Mouse (Mus musculus) CH12F3 (cell line): ENCODE measurements around the gene Dclk2.

Experiments
- in situ Hi-C: fragments of 300-500 bp; cut with MboI; formaldehyde crosslinking; loops from 2 replicates; pipeline ENCODE4 v1.14.3; 2020; ENCODE audit warnings: low sequenced_read_pairs

Dclk2 gene

GRCm38 (mm10) chr3:86806834-86807233, 113.8 kb downstream of the Dclk2 start:
- in situ Hi-C loops, result no loop called here

- in situ Hi-C loops, result no loop called here
These were observed 116.4 kb downstream of the Dclk2 start for GRCm38 (mm10) chr3:86804265-86804664.

GRCm38 (mm10) chr3:86802825-86803224, 117.8 kb downstream of the Dclk2 start:
- in situ Hi-C loops, result no loop called here

GRCm38 (mm10) chr3:86800841-86801240, 119.8 kb downstream of the Dclk2 start:
- in situ Hi-C loops, result no loop called here

- in situ Hi-C loops, result no loop called here
These were observed 121.6 kb downstream of the Dclk2 start for GRCm38 (mm10) chr3:86799041-86799440.

GRCm38 (mm10) chr3:86797871-86798460, 122.7 kb downstream of the Dclk2 start:
- in situ Hi-C loops, result no loop called here

GRCm38 (mm10) chr3:86796716-86797115, 123.9 kb downstream of the Dclk2 start:
- in situ Hi-C loops, result no loop called here

- in situ Hi-C loops, result no loop called here
These were observed 126.9 kb downstream of the Dclk2 start for GRCm38 (mm10) chr3:86793720-86794191.

- in situ Hi-C loops, result no loop called here
These were observed 127.4 kb downstream of the Dclk2 start for GRCm38 (mm10) chr3:86793264-86793663.

- in situ Hi-C loops, result no loop called here
These were observed 130.9 kb downstream of the Dclk2 start for GRCm38 (mm10) chr3:86789752-86790151.

GRCm38 (mm10) chr3:86788711-86789110, 131.9 kb downstream of the Dclk2 start:
- in situ Hi-C loops, result no loop called here

- in situ Hi-C loops, result no loop called here
These were observed 133.1 kb downstream of the Dclk2 start for GRCm38 (mm10) chr3:86787423-86788123.

- in situ Hi-C loops, result no loop called here
These were observed 133.8 kb downstream of the Dclk2 start for GRCm38 (mm10) chr3:86786845-86787351.

- in situ Hi-C loops, result no loop called here
These were observed 134.4 kb downstream of the Dclk2 start for GRCm38 (mm10) chr3:86786280-86786679.

GRCm38 (mm10) chr3:86784930-86785329, 135.7 kb downstream of the Dclk2 start:
- in situ Hi-C loops, result no loop called here

GRCm38 (mm10) chr3:86784051-86784450, 136.6 kb downstream of the Dclk2 start:
- in situ Hi-C loops, result no loop called here

- in situ Hi-C loops, result no loop called here
These were observed 140.9 kb downstream of the Dclk2 start for GRCm38 (mm10) chr3:86779704-86780103.

GRCm38 (mm10) chr3:86775444-86775828, 145.2 kb downstream of the Dclk2 start:
- in situ Hi-C loops, result no loop called here

- in situ Hi-C loops, result loop anchor here (25.0 kb wide), 1 partner anchor 463 kb away; no protein-coding TSS in a partner anchor
These were observed 145.8 kb downstream of the Dclk2 start for GRCm38 (mm10) chr3:86774566-86775443.

- in situ Hi-C loops, result loop anchor here (25.0 kb wide), 1 partner anchor 457 kb away; no protein-coding TSS in a partner anchor
These were observed 151.7 kb downstream of the Dclk2 start for GRCm38 (mm10) chr3:86768969-86769368.

GRCm38 (mm10) chr3:86768553-86768952, 152.1 kb downstream of the Dclk2 start:
- in situ Hi-C loops, result loop anchor here (25.0 kb wide), 1 partner anchor 456 kb away; no protein-coding TSS in a partner anchor
